Mouse (Mus musculus) hindbrain, embryonic 16.5 days (tissue): ENCODE results near the gene Ambra1. TPM values are rescaled to one million over a fixed set of nuclear protein-coding genes. Genes with fewer than 3 reads are reported as not detected.
A peak's percentile ranks its signal among the peaks of the same experiment; 100 is the strongest.

Source experiments
- ATAC-seq: fragments of 200-750 bp; cut with Nextera tagmentation; 2 replicates; pipeline ENCODE4 v1.8.0; 2017; ENCODE audit warnings: moderate TSS enrichment, moderate library complexity
- H3K27ac ChIP-seq: fragments of 300-500 bp; sonication (generic); 2 replicates; pipeline ENCODE4 v1.5.1; 2014; ENCODE audit warnings: low read depth, mild to moderate bottlenecking, control low read depth, low read length, moderate library complexity
- H3K27me3 ChIP-seq: fragments of 300-500 bp; sonication (generic); replicated peaks from 2 replicates; pipeline ENCODE4 v1.6.1; 2014; ENCODE audit warnings: low read length; ENCODE audit not compliant: control insufficient read depth, insufficient read depth
- H3K36me3 ChIP-seq: fragments of 300-500 bp; sonication (generic); 2 replicates; pipeline ENCODE4 v1.6.1; 2014; ENCODE audit warnings: mild to moderate bottlenecking, low read length, moderate library complexity, mixed read lengths; ENCODE audit not compliant: control insufficient read depth, insufficient read depth
- H3K4me1 ChIP-seq: fragments of 300-500 bp; sonication (generic); 2 replicates; pipeline ENCODE4 v1.6.1; 2014; ENCODE audit warnings: low read depth, low read length; ENCODE audit not compliant: control insufficient read depth, insufficient read depth
- H3K4me2 ChIP-seq: fragments of 300-500 bp; sonication (generic); 2 replicates; pipeline ENCODE4 v1.6.1; 2014; ENCODE audit warnings: mild to moderate bottlenecking, low read length, control low read depth, moderate library complexity
- H3K4me3 ChIP-seq: fragments of 300-500 bp; sonication (generic); 2 replicates; pipeline ENCODE4 v1.5.1; 2014; ENCODE audit warnings: mild to moderate bottlenecking, low read length, control low read depth, moderate library complexity
- H3K9ac ChIP-seq: fragments of 300-500 bp; sonication (generic); 2 replicates; pipeline ENCODE4 v1.6.1; 2014; ENCODE audit warnings: low read depth, mild to moderate bottlenecking, control low read depth, low read length, moderate library complexity
- H3K9me3 ChIP-seq: fragments of 300-500 bp; sonication (generic); 2 replicates; pipeline ENCODE4 v1.6.1; 2014; ENCODE audit warnings: mild to moderate bottlenecking, low read length, moderate library complexity; ENCODE audit not compliant: control insufficient read depth
- WGBS: fragments of 180-500 bp; shearing (Covaris S2); extraction: QIAGEN DNeasy Blood & Tissue Kit; methylation state at CpG from one replicate; pipeline ENCODE4 v1.1.7; 2014; 5-methylcytosine and 5-hydroxymethylcytosine counted together
- polyA plus RNA-seq: library from polyadenylated mRNA; unstranded; fragments of >200 nt; fragmentation: Nextera tagmentation; extraction: Ambion mirVana; gene quantifications from 2 replicates; pipeline ENCODE4 v1.2.1, GENCODE M21; 2015

Ambra1 gene
- polyA plus RNA-seq, 1 experiment from 2014 or later = 20.8 TPM

DNA sequence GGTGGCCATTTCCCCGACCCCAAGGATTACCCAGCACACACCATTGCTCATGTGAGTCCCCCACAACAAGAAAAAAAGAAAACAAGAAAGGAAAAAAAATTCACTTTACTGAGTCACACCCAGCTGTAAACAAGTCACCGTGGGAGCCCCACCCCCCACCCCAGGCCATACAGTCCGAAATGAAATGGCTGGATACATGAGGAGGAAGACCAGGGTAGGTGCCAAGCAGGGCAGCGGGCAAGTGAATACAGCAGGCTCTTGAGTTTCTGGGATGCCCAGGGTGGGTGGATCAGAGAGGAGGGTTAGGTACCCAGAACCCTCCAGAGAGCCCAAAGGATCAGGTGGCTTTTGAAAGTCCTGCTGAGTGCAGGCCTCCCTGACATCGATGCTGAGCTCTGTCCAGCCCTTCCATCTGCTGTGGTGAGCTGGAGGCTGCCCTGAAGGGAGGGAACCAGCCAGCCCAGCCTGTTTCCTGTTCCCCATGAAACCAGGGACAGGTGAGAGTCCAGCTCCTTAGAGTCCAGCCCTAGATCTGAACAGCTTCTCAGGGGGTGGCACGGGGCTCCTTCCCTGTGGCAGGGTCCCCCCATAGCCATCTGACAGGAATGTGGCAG, 202.9 kb downstream of the Ambra1 start:
- 20% methylated on average over 6 of the region's 6 CpGs for WGBS
- Histone ChIP-seq H3K4me3 (no peak overlapping the region), H3K9ac (no peak overlapping the region), H3K36me3 (peaks cover 7% of the 10 kb centered on the region), H3K4me2 (no peak overlapping the region), H3K4me1 (peaks cover 18% of the 10 kb centered on the region), H3K9me3 (no peaks in the 10 kb centered on the region), H3K27me3 (0 out of 2 replicates have a peak, but pooled peaks cover 5% of the 10 kb centered on the region), H3K27ac (peak overlapping the region; percentile 2; the same call in 1 of the 2 replicates)
- no peak for ATAC-seq

DNA sequence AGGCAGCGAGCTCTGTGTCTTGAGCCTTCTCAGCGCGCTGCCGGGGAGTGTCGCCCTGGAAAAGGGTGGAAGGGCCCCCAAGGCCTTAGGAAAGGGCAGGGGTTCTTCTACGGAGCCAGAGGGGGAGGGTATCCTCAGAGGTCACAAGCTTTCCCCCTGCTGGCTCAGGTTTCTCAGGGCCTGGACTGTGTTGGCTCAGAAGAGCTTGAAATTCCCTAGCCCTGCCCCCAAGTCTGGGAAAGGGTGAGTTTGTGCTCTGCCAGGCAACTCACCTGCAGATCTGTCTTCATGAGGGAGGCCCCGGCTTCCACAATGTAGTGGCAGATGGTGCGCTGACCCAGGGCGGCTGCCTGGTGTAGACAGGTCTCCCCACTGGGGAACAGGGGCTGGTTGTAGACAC, 203.5 kb downstream of the Ambra1 start:
- H3K27me3 ChIP-seq = 0 out of 2 replicates have a peak, but pooled peaks cover 3% of the 10 kb centered on the region
- no peak for ATAC-seq
- H3K9ac ChIP-seq = no peak overlapping the region
- no peak overlapping the region for H3K4me3 ChIP-seq
- H3K27ac ChIP-seq = peak overlapping the region; percentile 2; the same call in 1 of the 2 replicates
- no peak overlapping the region for H3K4me2 ChIP-seq
- H3K36me3 ChIP-seq = peaks cover 13% of the 10 kb centered on the region
- WGBS = 44% methylated on average over 9 of the region's 9 CpGs
- H3K9me3 ChIP-seq = no peaks in the 10 kb centered on the region
- H3K4me1 ChIP-seq = peaks cover 18% of the 10 kb centered on the region

DNA sequence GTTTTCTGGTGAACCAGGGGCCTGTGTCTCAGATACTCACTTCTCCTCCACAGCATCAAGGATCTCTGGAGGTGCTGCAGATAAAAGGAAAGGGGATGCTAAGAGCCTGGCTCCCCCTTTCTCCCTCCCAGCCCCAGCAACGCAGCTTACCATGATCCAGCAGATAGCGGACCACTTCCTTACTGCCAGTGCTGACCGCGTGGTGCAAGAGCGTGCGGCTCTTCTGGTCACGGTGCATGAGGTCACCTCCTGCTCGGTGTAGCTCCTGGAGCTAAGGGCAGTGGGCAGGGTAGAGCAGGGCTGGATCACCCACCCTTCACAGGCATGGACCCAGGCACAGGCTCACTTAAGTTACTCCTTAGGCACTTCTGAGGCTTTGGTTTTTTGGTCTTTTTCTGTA, 204.1 kb downstream of the Ambra1 start:
- no peak for ATAC-seq
- Histone ChIP-seq H3K27ac (no peak overlapping the region), H3K4me2 (no peak overlapping the region), H3K27me3 (no peaks in the 10 kb centered on the region), H3K36me3 (peaks cover 17% of the 10 kb centered on the region), H3K9ac (no peak overlapping the region), H3K9me3 (no peaks in the 10 kb centered on the region), H3K4me1 (peaks cover 18% of the 10 kb centered on the region), H3K4me3 (no peak overlapping the region)
- WGBS = 51% methylated on average over 8 of the region's 8 CpGs

- Histone ChIP-seq H3K27ac (no peak overlapping the region), H3K4me1 (peaks cover 15% of the 10 kb centered on the region), H3K4me2 (no peak overlapping the region), H3K4me3 (no peak overlapping the region), H3K9ac (no peak overlapping the region), H3K9me3 (no peaks in the 10 kb centered on the region), H3K36me3 (peaks cover 19% of the 10 kb centered on the region), H3K27me3 (no peaks in the 10 kb centered on the region)
- 82% methylated on average over 9 of the region's 9 CpGs for WGBS
- ATAC-seq = no peak
These were observed 205.0 kb downstream of the Ambra1 start for GRCm38 (mm10) chr2:91934826-91935525.

DNA sequence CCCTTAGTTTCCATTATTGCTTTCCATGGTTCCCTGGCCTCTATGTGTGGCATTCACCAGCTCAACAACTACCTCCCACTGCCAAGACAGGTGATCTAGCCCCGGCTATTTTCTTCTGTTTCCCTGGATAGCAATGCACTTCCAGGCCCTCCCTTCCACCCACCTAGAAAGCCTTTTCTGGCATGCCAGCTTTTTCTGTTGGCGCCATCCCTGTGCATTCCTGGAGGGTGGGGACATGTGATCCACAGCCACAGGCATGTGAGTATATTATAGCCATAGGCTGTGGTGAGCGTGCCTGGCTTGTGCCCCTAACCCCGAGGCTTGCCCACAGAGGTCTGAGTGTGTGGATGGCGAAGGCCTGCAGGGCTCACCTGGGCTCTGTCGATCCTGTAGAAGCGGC, 206.2 kb downstream of the Ambra1 start:
- no peaks in the 10 kb centered on the region for H3K9me3 ChIP-seq
- no peak for ATAC-seq
- no peak overlapping the region for H3K9ac ChIP-seq
- H3K27me3 ChIP-seq = no peaks in the 10 kb centered on the region
- peaks cover 19% of the 10 kb centered on the region for H3K36me3 ChIP-seq
- H3K4me2 ChIP-seq = no peak overlapping the region
- no peak overlapping the region for H3K4me3 ChIP-seq
- H3K4me1 ChIP-seq = peaks cover 8% of the 10 kb centered on the region; the same call in 1 of the 2 replicates
- H3K27ac ChIP-seq = no peak overlapping the region
- WGBS = 88% methylated on average over 7 of the region's 7 CpGs

DNA sequence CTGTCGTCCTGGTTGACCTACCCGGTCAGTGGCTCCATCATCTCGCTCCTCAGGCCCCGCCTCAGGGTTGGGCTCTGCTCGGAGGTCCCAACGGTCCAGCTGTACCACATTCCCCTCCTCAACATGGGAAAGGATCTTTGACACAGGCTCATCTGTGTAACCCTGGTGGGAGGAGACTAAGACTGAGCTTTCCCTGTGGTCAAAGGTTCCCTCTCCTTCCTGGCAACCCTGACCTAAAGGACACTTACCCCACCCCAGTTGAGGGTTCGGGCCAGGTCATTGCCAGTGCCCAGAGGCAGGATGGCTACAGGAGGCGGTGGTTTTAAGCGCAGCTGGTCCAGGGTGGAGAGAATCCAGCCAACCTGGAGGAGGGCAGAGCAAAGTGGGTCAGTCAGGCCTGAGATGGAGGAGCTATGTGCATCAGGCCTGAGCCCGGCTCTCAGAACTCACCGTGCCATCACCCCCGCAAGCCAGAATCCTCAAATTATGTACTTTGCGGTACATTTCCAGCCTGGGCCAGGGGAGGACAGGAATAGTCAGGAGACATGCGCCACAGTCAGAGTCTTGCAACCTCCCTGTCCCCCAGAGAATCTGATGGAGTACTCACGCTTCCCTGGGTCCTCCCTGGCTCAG, 209.5 kb downstream of the Ambra1 start:
- no peak for ATAC-seq
- H3K9me3 ChIP-seq = no peaks in the 10 kb centered on the region
- 88% methylated on average over 15 of the region's 15 CpGs for WGBS
- no peak overlapping the region for H3K4me2 ChIP-seq
- H3K36me3 ChIP-seq = peaks cover 19% of the 10 kb centered on the region
- H3K4me1 ChIP-seq = peaks cover 2% of the 10 kb centered on the region; the same call in 1 of the 2 replicates
- no peak overlapping the region for H3K9ac ChIP-seq
- H3K27me3 ChIP-seq = no peaks in the 10 kb centered on the region
- no peak overlapping the region for H3K27ac ChIP-seq
- H3K4me3 ChIP-seq = no peak overlapping the region

GRCm38 (mm10) chr2:91942356-91942755, 212.4 kb downstream of the Ambra1 start:
- H3K4me2 ChIP-seq = no peak overlapping the region

DNA sequence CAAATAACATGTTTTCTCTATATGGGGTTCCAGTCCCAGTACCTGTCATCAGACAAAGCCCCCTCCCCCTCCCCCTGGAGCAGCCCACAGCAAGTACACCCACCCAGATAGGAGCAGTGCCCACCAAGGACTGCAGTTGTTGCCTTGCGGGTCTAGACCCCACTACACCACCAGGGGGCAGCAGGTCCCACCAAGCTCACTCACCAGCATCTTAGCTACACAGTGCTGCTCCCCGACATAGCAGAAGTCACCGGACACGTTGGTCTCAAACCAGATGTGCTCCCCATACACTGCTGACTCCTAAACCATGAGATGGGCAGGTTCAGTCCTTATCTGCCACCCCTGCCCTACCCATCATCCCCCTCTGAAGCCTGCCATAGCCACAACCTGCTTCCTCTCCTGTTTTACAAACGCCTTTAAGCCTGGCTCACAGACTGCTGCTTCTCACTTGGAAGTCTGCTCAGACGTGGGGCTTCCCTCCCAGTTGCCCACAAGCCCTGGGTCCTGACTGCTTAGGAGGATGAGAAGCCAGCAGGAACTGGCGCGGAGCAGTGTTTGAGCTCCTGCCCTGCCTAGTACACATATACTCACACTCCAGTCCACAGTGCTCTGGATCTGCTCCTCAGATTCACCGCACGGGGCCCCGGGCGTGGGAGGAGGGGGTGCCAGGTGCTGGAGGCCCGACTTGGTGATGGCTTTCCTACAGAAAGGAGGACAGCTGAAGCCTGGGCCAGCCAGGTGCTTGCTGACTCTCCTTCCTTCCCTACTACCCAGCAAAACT, 214.4 kb downstream of the Ambra1 start:
- Histone ChIP-seq H3K27ac (no peak overlapping the region), H3K27me3 (no peaks in the 10 kb centered on the region), H3K9me3 (no peaks in the 10 kb centered on the region), H3K4me2 (no peak overlapping the region), H3K4me3 (no peak overlapping the region), H3K36me3 (0 out of 2 replicates have a peak, but pooled peaks cover under 1% of the 10 kb centered on the region), H3K9ac (peak overlapping the region; percentile 13; the same call in 1 of the 2 replicates), H3K4me1 (peaks cover 25% of the 10 kb centered on the region)
- ATAC-seq = peak; percentile 69
- 48% methylated on average over 13 of the region's 13 CpGs for WGBS

More at GRCm38 (mm10) chr2:91942356-91942755, 212.4 kb downstream of the Ambra1 start:
- no peak overlapping the region for H3K27ac ChIP-seq
- H3K4me3 ChIP-seq = no peak overlapping the region
- H3K9ac ChIP-seq = no peak overlapping the region
- no peaks in the 10 kb centered on the region for H3K9me3 ChIP-seq
- H3K36me3 ChIP-seq = peaks cover 14% of the 10 kb centered on the region
- 71% methylated on average over 6 of the region's 6 CpGs for WGBS
- H3K27me3 ChIP-seq = no peaks in the 10 kb centered on the region
- H3K4me1 ChIP-seq = peaks cover 10% of the 10 kb centered on the region; the same call in 1 of the 2 replicates
- no peak for ATAC-seq
